Mouse (Mus musculus) lung, postnatal 4 days (tissue): ENCODE results near the gene Anxa2.
A peak's percentile ranks its signal among the peaks of the same experiment; 100 is the strongest.

Experiments
- DNase-seq, 2 experiments: peaks; one replicate each; pipeline ENCODE4 v3.0.0; 2021

The Anxa2 gene

GRCm38 (mm10) chr9:69453066-69453900, at the start of gene Anxa2:
Gene Anxa2 (plus strand): TSS chr9:69453620.
- peak; percentile 96 for DNase-seq

- no peak for DNase-seq
Measured at GRCm38 (mm10) chr9:69404671-69405070, 48.7 kb upstream of the Anxa2 start.

- no peak for DNase-seq
Measured at GRCm38 (mm10) chr9:69419476-69419875, 33.9 kb upstream of the Anxa2 start.

GRCm38 (mm10) chr9:69430531-69430930, 22.9 kb upstream of the Anxa2 start:
- no peak for DNase-seq

GRCm38 (mm10) chr9:69431863-69432555, 21.4 kb upstream of the Anxa2 start:
- peak in 1 of 2 experiments; percentile 47 for DNase-seq

- DNase-seq, result no peak
Measured at GRCm38 (mm10) chr9:69435194-69435593, 18.2 kb upstream of the Anxa2 start.

- DNase-seq, result no peak
Measured at GRCm38 (mm10) chr9:69435662-69436061, 17.8 kb upstream of the Anxa2 start.

GRCm38 (mm10) chr9:69439805-69440357, 13.5 kb upstream of the Anxa2 start:
- DNase-seq, result peak; percentile 54 to 63

- peak in 1 of 2 experiments; percentile 47 for DNase-seq
Measured at GRCm38 (mm10) chr9:69442471-69443038, 10.9 kb upstream of the Anxa2 start.

GRCm38 (mm10) chr9:69443203-69443602, 10.2 kb upstream of the Anxa2 start:
- peak in 1 of 2 experiments; percentile 51 for DNase-seq

GRCm38 (mm10) chr9:69448801-69449200, 4.6 kb upstream of the Anxa2 start:
- no peak for DNase-seq

- DNase-seq, result no peak
Measured at GRCm38 (mm10) chr9:69450636-69451035, 2.8 kb upstream of the Anxa2 start.

GRCm38 (mm10) chr9:69451886-69452810, 1.3 kb upstream of the Anxa2 start:
- DNase-seq, result no peak

GRCm38 (mm10) chr9:69453901-69454666, 664 bp downstream of the Anxa2 start:
- DNase-seq, result peak; percentile 62 to 69

GRCm38 (mm10) chr9:69454691-69455090, 1.3 kb downstream of the Anxa2 start:
- DNase-seq, result no peak

- DNase-seq, result peak; percentile 44 to 50
Measured at GRCm38 (mm10) chr9:69455391-69455790, 2.0 kb downstream of the Anxa2 start.

- no peak for DNase-seq
Measured at GRCm38 (mm10) chr9:69456406-69457075, 3.1 kb downstream of the Anxa2 start.

GRCm38 (mm10) chr9:69457143-69457542, 3.7 kb downstream of the Anxa2 start:
- no peak for DNase-seq

- peak; percentile 66 to 77 for DNase-seq
Measured at GRCm38 (mm10) chr9:69457747-69458625, 4.6 kb downstream of the Anxa2 start.

- peak; percentile 73 to 85 for DNase-seq
Measured at GRCm38 (mm10) chr9:69458982-69459381, 5.6 kb downstream of the Anxa2 start.
